Mouse (Mus musculus) central nervous system, embryonic 11.5 days (tissue): ENCODE measurements around the gene Cct6b. TPM values are rescaled to one million over a fixed set of nuclear protein-coding genes. Genes with fewer than 3 reads are reported as not detected.

Experiments
- polyA plus RNA-seq: library from polyadenylated mRNA; depleted of rRNA; stranded (reverse); fragments of >200 nt; gene quantifications from 2 replicates; pipeline ENCODE4 v1.2.3, GENCODE M21; 2012; rRNA removed

Cct6b gene
- 0.32 and 0.37 TPM in 2 replicates for polyA plus RNA-seq

DNA sequence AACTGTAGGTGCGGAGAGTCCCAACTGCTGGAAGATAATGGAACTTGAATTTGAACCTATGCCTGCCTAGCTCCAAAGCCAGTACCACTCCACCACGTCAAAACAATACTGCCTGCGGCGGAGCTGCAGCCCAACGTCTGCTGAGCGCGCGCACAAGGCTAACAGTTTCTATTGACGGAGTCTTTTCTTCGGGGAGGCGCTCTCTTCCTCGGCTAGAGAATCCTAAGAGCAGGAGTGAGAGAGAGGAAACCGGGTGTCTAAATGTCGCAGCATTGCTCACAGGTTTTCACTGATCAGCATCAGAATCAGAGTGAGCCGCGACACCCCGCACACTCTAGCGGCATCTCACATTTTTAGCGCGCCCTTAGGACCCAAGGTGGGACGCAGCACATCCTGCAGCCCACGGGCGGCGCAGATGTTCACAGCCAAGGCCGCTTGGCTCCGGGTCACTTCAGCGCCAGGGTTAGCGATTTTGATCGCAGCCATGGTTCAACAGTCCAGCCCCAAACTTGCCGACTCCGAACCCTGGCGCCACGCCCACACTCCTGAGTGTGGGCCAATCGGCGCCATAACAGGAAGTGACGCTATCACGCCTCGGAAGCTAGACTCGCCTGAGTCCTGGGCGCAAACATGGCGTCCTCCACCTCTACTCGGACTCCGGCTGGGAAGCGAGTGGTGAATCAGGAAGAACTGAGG lies at the start of gene Cct6b, which contains the start of gene Zfp830:
Cct6b (minus strand) TSS at position 580 of the 696 bp plus-strand sequence.
Zfp830 (plus strand) TSS at position 604 of the 696 bp plus-strand sequence.

DNA sequence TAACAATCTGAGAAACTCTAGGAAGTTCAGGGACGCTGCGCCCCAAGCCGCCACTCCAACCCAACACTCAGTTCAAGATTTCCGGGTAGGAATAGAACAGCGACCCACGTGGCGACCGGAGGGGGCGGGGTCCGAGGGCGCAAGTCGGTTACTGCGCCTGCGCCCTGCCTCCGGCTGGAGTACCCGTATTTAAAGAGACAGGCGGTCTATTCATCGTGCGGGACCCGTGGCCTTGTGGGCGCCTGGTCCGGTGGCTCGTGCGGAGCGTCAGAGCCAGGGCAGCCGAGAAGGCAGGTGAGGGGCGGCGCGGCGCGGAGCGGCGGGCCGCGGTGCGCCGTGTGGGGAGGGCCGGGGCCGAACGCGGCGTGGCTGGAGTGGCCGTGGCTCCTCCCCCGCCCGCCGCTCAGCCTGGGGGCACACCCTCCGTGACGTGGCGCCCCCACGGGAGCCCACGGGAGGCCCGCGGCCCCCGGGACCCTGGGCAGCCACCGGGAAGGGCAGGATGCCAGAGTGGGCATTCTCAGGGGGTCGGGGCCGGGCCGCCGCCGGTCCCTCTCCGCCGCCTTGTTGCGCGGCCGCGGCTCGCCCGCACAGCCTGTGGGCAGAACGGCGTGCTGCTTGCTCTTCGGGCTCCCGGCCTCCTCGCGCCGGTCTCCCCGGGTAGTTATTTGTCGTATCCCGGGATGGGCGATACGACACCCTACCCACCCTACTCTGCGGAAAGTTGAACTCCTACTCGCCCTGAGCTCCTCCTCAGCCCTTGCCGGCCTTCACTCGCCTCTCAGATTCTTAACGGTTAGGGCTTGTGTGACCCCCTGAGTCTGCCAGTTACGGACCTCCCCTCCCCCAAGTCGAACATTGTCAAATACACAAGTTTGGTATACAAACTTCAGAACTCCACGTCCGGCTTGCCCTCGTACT lies 17.1 kb upstream of the Cct6b start, which contains the start of gene Lig3:
Lig3 (plus strand) TSS at position 126 of the 921 bp plus-strand sequence.

Other genes with a start within 250 kb of the Cct6b start
- 20.6 and 37.9 TPM in 2 replicates for gene Zfp830, start within 50 bp of the Cct6b start, polyA plus RNA-seq
- gene Lig3, start 16.8 kb upstream of the Cct6b start, polyA plus RNA-seq = 42.7 and 49.0 TPM in 2 replicates
- gene Rffl, start 106.9 kb upstream of the Cct6b start, polyA plus RNA-seq = 6.0 and 7.9 TPM in 2 replicates
- gene Rad51d, start 126.3 kb upstream of the Cct6b start, polyA plus RNA-seq = 12.1 and 12.5 TPM in 2 replicates
- gene Fndc8, start 127.8 kb upstream of the Cct6b start, polyA plus RNA-seq = 0.04 TPM in 1 of 2 replicates, not detected in the other
- gene Nle1, start 144.1 kb upstream of the Cct6b start, polyA plus RNA-seq = 46.6 and 61.5 TPM in 2 replicates
- gene Unc45b, start 146.2 kb upstream of the Cct6b start, polyA plus RNA-seq = 2.1 and 7.7 TPM in 2 replicates
- 0.71 and 0.74 TPM in 2 replicates for gene Slfn5, start 187.0 kb upstream of the Cct6b start, polyA plus RNA-seq
- gene Slfn9, start 227.5 kb upstream of the Cct6b start, polyA plus RNA-seq = 6.4 and 8.4 TPM in 2 replicates